Mouse (Mus musculus) thymus, adult 18-20 months (tissue): ENCODE measurements around the gene Gm49393.
A peak's percentile ranks its signal among the peaks of the same experiment; 100 is the strongest.
"Not testable (repeated sequence)": the region's sequence is repeated elsewhere in the genome, so short reads cannot be mapped to it uniquely, and the experiment has no call there.

Experiments used
- DNase-seq, 2 experiments: peaks; one replicate each; pipeline ENCODE4 v3.0.0; 2022; ENCODE audit warnings: mixed read lengths in 2 of 2

Gm49393 gene

DNA sequence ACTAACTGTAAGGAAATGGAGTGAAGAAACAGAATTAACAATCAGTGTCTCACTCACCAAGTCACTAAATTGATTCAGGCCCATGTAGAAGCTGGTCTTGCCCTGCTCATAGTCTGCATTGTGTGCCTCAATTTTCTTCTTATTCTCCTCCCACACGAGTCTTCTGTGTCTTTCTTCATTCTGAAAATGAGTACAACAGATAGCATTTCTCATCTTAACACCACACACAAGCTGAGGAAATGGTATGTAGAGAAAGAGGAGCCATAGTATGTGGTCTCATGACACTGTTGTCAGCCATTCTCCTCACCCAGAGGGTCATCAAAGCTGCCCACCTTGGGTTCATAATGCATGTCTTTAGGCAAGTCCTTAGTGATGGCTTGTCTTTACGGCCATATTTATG lies at the start of gene Gm49393:
Gene Gm49393 (minus strand): TSS at position 101 of the 400 bp plus-strand sequence.
- DNase-seq: not testable (repeated sequence)

DNA sequence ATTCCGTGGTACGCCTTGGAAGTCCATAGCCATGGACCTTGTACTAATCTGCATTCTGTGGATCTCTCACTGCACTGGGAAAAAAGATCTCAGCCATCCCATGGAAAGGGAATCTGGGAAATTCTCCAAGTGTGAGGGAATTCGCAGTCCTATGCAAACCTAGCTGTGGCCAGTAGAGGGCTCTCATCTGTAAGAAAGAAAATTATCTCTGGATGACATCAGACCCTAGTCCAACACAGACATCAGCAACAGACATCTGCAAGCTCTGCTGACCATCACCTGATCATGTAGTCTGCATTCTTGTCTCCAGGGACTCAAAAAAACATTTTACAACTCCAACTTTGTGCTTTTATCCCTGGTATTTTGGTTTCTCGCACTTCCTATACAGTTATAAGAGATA lies 36.9 kb upstream of the Gm49393 start:
- not testable (repeated sequence) for DNase-seq

DNA sequence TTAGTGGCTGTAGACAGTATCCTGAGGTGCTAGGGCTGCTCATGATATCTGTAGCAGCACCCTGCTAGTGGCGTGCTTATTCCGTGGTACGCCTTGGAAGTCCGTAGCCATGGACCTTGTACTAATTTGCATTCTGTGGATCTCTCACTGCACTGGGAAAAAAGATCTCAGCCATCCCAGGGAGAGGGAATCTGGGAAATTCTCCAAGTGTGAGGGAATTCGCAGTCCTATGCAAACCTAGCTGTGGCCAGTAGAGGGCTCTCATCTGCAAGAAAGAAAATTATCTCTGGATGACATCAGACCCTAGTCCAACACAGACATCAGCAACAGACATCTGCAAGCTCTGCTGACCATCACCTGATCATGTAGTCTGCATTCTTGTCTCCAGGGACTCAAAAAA lies 28.6 kb upstream of the Gm49393 start:
- DNase-seq: not testable (repeated sequence)

DNA sequence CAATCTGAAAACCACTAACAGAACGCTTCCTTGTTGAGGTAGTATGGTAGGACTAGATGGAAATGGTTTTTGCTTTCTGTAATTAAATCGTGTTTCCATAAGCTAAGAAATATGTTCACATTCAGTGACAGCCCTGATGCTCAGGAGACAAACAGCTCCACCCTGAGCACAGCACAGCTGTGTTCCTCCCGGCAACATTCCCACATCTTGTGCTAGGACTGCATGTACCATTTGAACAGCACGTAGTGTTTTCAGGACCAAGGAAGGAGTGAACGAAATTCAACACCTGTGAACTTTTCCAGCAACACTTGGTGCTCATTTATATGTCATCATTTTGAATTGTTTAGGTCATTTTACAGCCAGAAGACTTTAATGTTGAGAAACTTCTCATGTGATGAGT lies 26.3 kb upstream of the Gm49393 start:
- DNase-seq: no peak

- DNase-seq: not testable (repeated sequence)
These were observed 6.5 kb upstream of the Gm49393 start, which contains the start of gene Tpbpa for GRCm38 (mm10) chr13:60941884-60942283. Gene Tpbpa (minus strand): TSS chr13:60941984.

DNA sequence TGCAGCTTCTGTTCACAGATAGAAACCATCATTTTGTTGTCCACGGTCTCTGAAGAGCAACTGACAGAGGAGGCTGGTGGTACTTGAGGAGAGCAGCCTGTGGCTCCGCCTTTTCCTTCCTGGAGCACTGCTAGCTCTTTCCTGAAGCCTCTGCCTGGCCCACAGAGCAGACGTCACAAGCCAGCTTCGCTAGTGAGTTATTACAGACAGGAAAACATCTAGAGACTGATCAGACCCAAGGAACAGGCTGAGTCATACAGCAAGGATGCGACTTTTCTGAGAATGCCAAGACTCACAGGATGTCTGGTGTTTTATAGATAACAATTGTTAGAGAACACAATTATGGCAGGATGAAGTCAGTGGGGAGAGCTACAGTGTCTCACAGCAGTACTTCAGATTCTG lies 1.1 kb upstream of the Gm49393 start, which contains the start of the genes Gm49391 and Ctla2a:
Gene Gm49391 (minus strand): TSS at position 72 of the 402 bp plus-strand sequence.
Gene Ctla2a (minus strand): TSS at position 126 of the 402 bp plus-strand sequence.
- peak; percentile 2 to 15 for DNase-seq

GRCm38 (mm10) chr13:60904780-60905179 lies 30.6 kb downstream of the Gm49393 start, which contains the start of gene Tpbpb:
Gene Tpbpb (minus strand): TSS chr13:60904880.
- DNase-seq: not testable (repeated sequence)

GRCm38 (mm10) chr13:60897328-60897727 lies 38.1 kb downstream of the Gm49393 start, which contains the start of gene Ctla2b:
Gene Ctla2b (minus strand): TSS chr13:60897447.
- peak; percentile 3 to 7 for DNase-seq

DNA sequence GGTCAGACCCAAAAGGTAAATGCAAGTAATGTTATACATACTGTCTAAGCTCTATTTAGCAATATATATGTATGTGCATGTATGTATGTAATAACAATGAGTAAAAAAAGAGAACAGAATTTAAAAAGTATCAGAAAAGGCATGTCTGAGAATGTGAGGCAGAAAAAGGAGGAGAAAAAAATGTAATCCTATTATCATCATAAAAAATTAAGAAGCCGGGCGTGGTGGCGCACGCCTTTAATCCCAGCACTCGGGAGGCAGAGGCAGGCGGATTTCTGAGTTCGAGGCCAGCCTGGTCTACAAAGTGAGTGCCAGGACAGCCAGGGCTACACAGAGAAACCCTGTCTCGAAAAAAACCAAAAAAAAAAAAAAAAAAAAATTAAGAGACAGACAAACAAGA lies 38.6 kb downstream of the Gm49393 start, which contains the start of gene Gm49392:
Gene Gm49392 (minus strand): TSS at position 101 of the 400 bp plus-strand sequence.
- DNase-seq: not testable (repeated sequence)

- DNase-seq: no peak
These were observed 39.8 kb downstream of the Gm49393 start for GRCm38 (mm10) chr13:60895406-60896160.

GRCm38 (mm10) chr13:60892301-60892700 lies 43.1 kb downstream of the Gm49393 start:
- no peak for DNase-seq

- no peak for DNase-seq
These were observed 71.1 kb downstream of the Gm49393 start, which contains the start of gene 4930486L24Rik for GRCm38 (mm10) chr13:60864281-60864680. Gene 4930486L24Rik (minus strand): TSS chr13:60864475.

GRCm38 (mm10) chr13:60848241-60849120 lies 86.9 kb downstream of the Gm49393 start:
- peak; percentile 14 to 66 for DNase-seq

- no peak for DNase-seq
These were observed 92.2 kb downstream of the Gm49393 start for GRCm38 (mm10) chr13:60843153-60843552.

DNA sequence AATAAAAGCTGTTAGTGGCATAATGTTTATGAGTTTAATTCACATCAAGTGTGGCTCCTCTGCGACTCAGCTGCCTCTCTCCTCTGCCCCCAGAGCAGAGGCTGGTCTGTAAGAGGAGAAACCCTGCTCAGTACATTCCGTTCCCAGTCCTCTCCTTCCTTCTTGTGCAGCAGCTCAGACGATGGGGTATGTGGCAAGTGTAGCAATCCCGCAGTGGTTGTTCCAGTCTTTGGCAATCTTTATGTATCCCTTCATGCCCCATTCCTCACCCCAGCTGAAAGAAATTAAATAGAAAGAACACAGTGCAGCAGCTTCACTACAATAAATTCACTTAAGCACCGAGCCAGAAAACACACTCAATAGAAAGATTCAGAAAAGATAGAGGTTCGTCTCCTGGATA lies 92.7 kb downstream of the Gm49393 start:
- no peak for DNase-seq

- no peak for DNase-seq
These were observed 96.0 kb downstream of the Gm49393 start for GRCm38 (mm10) chr13:60839353-60839902.

DNA sequence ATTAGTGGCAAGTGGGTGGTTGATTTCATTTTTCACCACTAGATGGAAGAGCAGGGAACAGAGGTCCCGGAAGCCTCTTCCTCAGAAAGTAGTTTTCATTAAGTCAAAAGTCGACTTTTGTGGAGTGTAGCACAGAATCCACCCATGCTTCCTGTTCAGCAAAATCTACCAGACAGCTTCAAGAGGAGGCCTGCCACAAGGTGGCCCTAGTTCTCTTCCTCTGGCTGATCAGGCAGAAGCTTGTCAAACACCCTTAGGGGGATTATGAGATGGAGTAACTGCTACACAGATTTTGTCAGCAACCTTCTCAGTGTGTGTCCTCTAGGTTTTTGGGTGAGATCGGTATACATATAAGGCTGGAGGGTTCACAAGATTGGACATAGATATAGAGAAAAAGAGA lies 109.3 kb downstream of the Gm49393 start:
- DNase-seq: peak; percentile 41 to 42

DNA sequence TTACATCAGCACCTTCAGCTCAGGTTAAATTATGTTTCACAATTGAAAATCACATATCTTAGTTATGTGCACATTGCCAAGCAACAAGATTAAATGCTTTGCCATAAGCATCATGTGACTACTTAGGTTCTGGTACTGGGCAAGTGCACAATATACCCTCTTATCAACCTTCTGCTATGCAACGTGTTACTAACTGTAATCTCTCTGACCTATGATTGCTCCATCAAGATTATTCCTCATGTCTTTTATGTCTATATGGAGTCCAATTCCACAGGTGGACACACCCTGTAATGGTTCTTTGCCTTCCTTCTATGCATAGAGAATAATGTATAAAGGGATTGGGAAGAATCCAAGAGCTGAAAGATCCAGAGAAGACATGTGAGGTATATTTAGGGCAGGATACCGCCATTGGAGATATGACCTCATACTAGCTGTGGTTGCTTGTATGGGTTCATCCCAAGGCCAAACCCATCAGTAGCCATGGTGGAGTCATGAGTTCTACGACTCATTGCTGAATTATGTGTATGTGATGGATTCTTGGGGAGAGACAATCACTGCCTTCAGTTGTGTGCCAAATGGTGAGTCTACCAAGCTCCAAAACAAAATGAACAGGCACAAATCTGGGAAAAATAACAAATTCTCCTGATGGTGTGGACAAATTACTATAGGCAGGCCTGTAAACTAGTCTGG lies 114.8 kb downstream of the Gm49393 start:
- DNase-seq: no peak

DNA sequence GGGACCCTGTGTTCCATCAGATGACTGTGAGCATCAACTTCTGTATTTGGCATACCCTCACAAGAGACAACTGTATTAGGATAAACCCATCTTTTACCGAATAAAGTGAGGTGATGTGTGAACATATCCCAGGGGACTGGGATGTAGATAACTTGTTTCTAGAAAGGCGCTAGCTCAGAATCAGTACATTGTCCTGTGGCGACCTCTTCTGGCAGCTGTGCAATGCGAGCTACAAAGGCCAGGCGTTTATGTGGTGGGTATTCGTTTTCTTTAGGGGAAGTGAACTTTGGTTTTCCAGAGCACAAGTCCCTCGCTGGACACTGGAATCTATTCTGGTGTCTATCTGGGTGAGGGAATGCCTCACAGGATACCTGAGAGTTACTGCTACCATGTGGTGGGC lies 115.9 kb downstream of the Gm49393 start:
- no peak for DNase-seq

DNA sequence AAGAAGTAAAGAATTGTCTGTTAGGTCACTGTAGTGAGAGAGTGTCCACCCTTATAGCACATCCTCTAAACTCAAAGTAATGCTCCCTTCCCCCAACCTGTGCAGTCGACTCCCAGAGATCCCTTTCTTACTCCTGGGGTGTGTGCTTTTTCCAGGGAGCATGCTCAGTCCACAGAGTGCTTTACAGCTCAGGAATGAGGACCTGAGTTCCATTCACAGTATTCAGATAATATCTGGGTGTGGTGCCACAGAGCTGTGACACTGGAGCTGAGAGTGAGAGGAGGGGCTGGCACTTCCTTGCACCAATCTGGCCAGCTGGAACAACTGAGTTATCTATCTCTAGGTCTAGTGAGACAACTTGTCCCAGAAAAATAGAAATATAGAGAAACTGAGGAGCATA lies 121.7 kb downstream of the Gm49393 start:
- no peak for DNase-seq

- no peak for DNase-seq
These were observed 122.6 kb downstream of the Gm49393 start for GRCm38 (mm10) chr13:60812768-60813167.

- no peak for DNase-seq
These were observed 125.7 kb downstream of the Gm49393 start for GRCm38 (mm10) chr13:60809690-60810089.
